Mouse (Mus musculus) erythroid progenitor cell, adult 5-6 weeks (primary cell): ENCODE data around the gene Ecd. TPM values are rescaled to one million over a fixed set of nuclear protein-coding genes. Genes with fewer than 3 reads are reported as not detected.
"Not testable (repeated sequence)": the region's sequence is repeated elsewhere in the genome, so short reads cannot be mapped to it uniquely, and the experiment has no call there.

Experiments
- ATAC-seq: replicated peaks from 2 replicates; pipeline ENCODE4 v1.8.0; 2016; ENCODE audit warnings: moderate number of reproducible peaks, mild to moderate bottlenecking, moderate TSS enrichment, inconsistent platforms; ENCODE audit not compliant: poor library complexity, low FRiP score, severe bottlenecking
- total RNA-seq, 2 experiments: library from RNA; stranded (forward) in 1 of 2; stranded (reverse) in 1 of 2; fragments of 150-400 nt in 1 of 2; fragments of 186-747, 209-891 nt in 1 of 2; gene quantifications; 2 replicates each; pipeline versions ENCODE4 v1.2.3 to v1.2.4; 2015 to 2017; ENCODE audit warnings: low replicate concordance in 2 of 2

Ecd gene
- total RNA-seq, 2 experiments from 2014 or later: 15.1 to 23.3 TPM

DNA sequence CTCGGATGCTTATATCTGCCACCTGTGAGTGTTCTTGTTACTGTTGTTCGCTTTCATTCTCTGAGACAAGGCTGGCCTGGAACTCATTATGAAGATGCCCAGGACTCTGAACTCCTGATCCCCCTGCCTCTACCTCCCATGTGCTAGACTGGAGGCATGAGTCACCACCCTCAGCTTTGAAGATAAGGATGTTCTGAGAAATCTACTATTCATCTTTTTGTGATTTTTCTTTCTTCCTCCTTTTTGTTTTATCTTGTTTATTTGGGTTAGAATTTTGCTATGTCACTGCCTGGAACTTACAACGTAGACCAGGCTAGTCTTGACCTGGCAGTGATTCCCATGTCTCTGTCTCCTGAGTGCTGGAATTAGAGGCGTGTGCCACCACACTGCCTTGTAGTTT is 16.6 kb downstream of the Ecd start:
- ATAC-seq: no peak

- 0 out of 2 replicates have a peak, but pooled peaks have one; percentile 46 for ATAC-seq
These were observed 19.4 kb downstream of the Ecd start for GRCm38 (mm10) chr14:20328474-20328873.

GRCm38 (mm10) chr14:20324196-20324595 is 23.7 kb downstream of the Ecd start:
- ATAC-seq: no peak

- ATAC-seq: 0 out of 2 replicates have a peak, but pooled peaks have one; percentile 49
These were observed 28.5 kb downstream of the Ecd start for GRCm38 (mm10) chr14:20319420-20319819.

DNA sequence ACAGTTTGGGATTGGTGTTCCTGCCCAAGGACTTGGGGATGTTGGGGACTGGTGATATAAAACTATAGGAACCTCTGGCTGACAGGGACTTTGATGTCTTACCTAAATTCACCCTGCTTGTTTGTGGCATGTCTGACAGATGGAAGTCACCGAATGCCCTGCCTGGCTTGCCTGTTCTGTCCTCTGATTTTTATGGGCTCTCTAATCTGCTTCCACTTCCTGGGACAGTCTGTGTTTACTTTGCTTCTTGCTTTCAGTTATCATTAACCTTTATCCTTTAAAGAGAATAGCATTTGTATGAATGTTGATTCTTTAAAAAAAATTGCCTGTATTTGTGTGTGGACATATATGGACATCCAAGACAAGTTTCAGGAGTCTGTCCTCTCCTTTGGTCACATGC is 32.8 kb downstream of the Ecd start:
- ATAC-seq: no peak

- not testable (repeated sequence) for ATAC-seq
These were observed 42.8 kb downstream of the Ecd start for GRCm38 (mm10) chr14:20305085-20305484.

- ATAC-seq: no peak
These were observed 49.8 kb downstream of the Ecd start for GRCm38 (mm10) chr14:20298131-20298530.

- no peak for ATAC-seq
These were observed 50.3 kb downstream of the Ecd start for GRCm38 (mm10) chr14:20297616-20298015.

DNA sequence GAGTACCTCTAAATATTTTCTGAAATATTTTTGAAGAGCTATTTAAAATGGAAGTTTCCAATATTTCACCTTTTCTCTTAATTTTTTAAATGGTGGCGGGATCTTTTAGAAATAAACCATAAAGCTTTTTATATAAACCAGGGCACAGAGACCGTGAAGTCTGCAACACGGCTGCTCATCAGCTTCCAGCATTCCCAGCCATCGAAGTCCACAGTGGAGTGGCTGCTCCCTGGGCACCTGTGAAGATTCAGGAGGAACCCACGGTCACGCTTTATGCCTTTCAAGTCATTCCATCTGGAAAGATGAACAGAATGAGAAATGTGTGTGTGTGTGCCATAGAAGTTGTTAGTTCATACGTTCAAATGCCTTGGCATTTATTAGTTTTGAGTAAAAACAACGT is 53.0 kb downstream of the Ecd start:
- ATAC-seq: no peak

GRCm38 (mm10) chr14:20294117-20294892 is 53.6 kb downstream of the Ecd start, which contains the start of gene Nudt13:
Nudt13 (plus strand) TSS chr14:20294697.
- ATAC-seq: peak; percentile 99

DNA sequence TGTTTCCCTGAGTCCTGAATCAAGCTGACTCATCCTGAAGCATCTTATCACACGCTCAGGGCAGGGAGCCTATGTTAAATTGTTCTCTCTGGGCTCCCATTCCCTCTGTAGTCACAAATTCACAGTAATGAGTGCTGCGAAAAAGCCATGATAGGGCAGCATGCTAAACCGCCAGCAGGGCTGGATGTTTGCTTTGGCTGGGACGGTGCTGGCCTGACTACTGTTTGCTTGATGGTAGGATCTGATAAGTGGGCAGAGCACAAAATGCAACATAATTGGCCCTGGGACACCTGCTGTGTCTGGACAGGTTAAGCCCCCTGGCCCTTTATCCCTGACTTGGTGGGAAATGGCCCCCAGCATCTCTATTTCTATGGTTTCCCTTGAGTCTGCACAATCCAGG is 56.5 kb downstream of the Ecd start:
- ATAC-seq: no peak

Other genes starting within 250 kb of the Ecd start
- gene Saysd1, start 209.6 kb downstream of the Ecd start, total RNA-seq (2015; ENCODE audit: low replicate concordance): 0.42 and 1.4 TPM in 2 replicates
- not detected in 2 replicates for gene Saysd1, start 209.6 kb downstream of the Ecd start, total RNA-seq (2017; ENCODE audit: low replicate concordance)
- gene Kcnk5, start 166.3 kb downstream of the Ecd start, total RNA-seq (2015; ENCODE audit: low replicate concordance): 2.2 and 3.4 TPM in 2 replicates
- gene Kcnk5, start 166.3 kb downstream of the Ecd start, total RNA-seq (2017; ENCODE audit: low replicate concordance): 2.4 and 3.6 TPM in 2 replicates
- gene Kcnk16, start 78.9 kb downstream of the Ecd start, total RNA-seq (2015; ENCODE audit: low replicate concordance): not detected in 2 replicates
- not detected in 2 replicates for gene Kcnk16, start 78.9 kb downstream of the Ecd start, total RNA-seq (2017; ENCODE audit: low replicate concordance)
- 1.8 and 5.0 TPM in 2 replicates for gene Nudt13, start 53.4 kb downstream of the Ecd start, total RNA-seq (2015; ENCODE audit: low replicate concordance)
- gene Nudt13, start 53.4 kb downstream of the Ecd start, total RNA-seq (2017; ENCODE audit: low replicate concordance): 3.9 and 15.0 TPM in 2 replicates
- gene Fam149b, start within 50 bp of the Ecd start, total RNA-seq (2015; ENCODE audit: low replicate concordance): 13.4 and 27.4 TPM in 2 replicates
- gene Fam149b, start within 50 bp of the Ecd start, total RNA-seq (2017; ENCODE audit: low replicate concordance): 17.8 and 24.6 TPM in 2 replicates
- gene Dnajc9, start 40.8 kb upstream of the Ecd start, total RNA-seq (2015; ENCODE audit: low replicate concordance): 86.9 and 96.0 TPM in 2 replicates
- 210 and 262 TPM in 2 replicates for gene Dnajc9, start 40.8 kb upstream of the Ecd start, total RNA-seq (2017; ENCODE audit: low replicate concordance)
- 9.2 and 20.2 TPM in 2 replicates for gene Mrps16, start 45.5 kb upstream of the Ecd start, total RNA-seq (2015; ENCODE audit: low replicate concordance)
- gene Mrps16, start 45.5 kb upstream of the Ecd start, total RNA-seq (2017; ENCODE audit: low replicate concordance): 6.9 and 15.9 TPM in 2 replicates
- gene Cfap70, start 104.1 kb upstream of the Ecd start, total RNA-seq (2015; ENCODE audit: low replicate concordance): not detected in 2 replicates
- not detected in 2 replicates for gene Cfap70, start 104.1 kb upstream of the Ecd start, total RNA-seq (2017; ENCODE audit: low replicate concordance)
- gene Anxa7, start 132.0 kb upstream of the Ecd start, total RNA-seq (2015; ENCODE audit: low replicate concordance): 59.9 and 88.3 TPM in 2 replicates
- gene Anxa7, start 132.0 kb upstream of the Ecd start, total RNA-seq (2017; ENCODE audit: low replicate concordance): 60.6 and 79.3 TPM in 2 replicates
- 8.0 and 20.2 TPM in 2 replicates for gene Mss51, start 148.8 kb upstream of the Ecd start, total RNA-seq (2015; ENCODE audit: low replicate concordance)
- 5.6 and 15.4 TPM in 2 replicates for gene Mss51, start 148.8 kb upstream of the Ecd start, total RNA-seq (2017; ENCODE audit: low replicate concordance)
- 246 and 256 TPM in 2 replicates for gene Ppp3cb, start 198.5 kb upstream of the Ecd start, total RNA-seq (2015; ENCODE audit: low replicate concordance)
- gene Ppp3cb, start 198.5 kb upstream of the Ecd start, total RNA-seq (2017; ENCODE audit: low replicate concordance): 136 and 181 TPM in 2 replicates